24 mouse cellular contexts compared by ENCODE assay signal in genomic region chr11:85689226-85689625, GRCm38 (mm10).
"Had no signal": no experiment of that assay in that cellular context is flagged by ENCODE, and none has a peak within 500 bp of the region (broad histone marks: within the 10 kb centered on the region; RNA-seq: fewer than 3 reads in every experiment).

No protein-coding gene starts in this region.

- H3K4me2 ChIP-seq: heart, embryonic 11.5 days; hindbrain, embryonic 13.5 days; hindbrain, embryonic 15.5 days; kidney, embryonic 15.5 days; limb, embryonic 13.5 days; limb, embryonic 15.5 days; liver, embryonic 12.5 days had no signal

- H3K9ac ChIP-seq: hindbrain, embryonic 13.5 days; hindbrain, embryonic 15.5 days; kidney, embryonic 15.5 days; limb, embryonic 13.5 days; limb, embryonic 15.5 days; liver, embryonic 12.5 days had no signal

- ATAC-seq: hindbrain, postnatal 0 days; intestine, embryonic 16.5 days; liver, embryonic 12.5 days had no signal

- DNase-seq: gastrocnemius, adult 2 months; gastrocnemius, postnatal 10 days; gastrocnemius, postnatal 25 days; heart, adult 2 months; heart, postnatal 10 days; heart, postnatal 4 days; kidney, adult 11 months; kidney, adult 2 months; kidney, adult 9 months; kidney, postnatal 14 days; kidney, postnatal 36 days; layer of hippocampus, adult 9-11 months; layer of hippocampus, postnatal 36 days; left cerebral cortex, postnatal 4 days had no signal

- H3K9me3 ChIP-seq: hindbrain, embryonic 13.5 days; hindbrain, embryonic 15.5 days; kidney, embryonic 15.5 days; limb, embryonic 13.5 days; limb, embryonic 15.5 days; liver, embryonic 12.5 days had no signal

- H3K27ac ChIP-seq: gastrocnemius, adult 2 months; heart, adult 2 months; hindbrain, embryonic 13.5 days; hindbrain, embryonic 15.5 days; hindbrain, postnatal 0 days; kidney, embryonic 15.5 days; kidney, postnatal 0 days; limb, embryonic 13.5 days; limb, embryonic 15.5 days; liver, embryonic 12.5 days had no signal

- H3K36me3 ChIP-seq: hindbrain, embryonic 13.5 days; hindbrain, embryonic 15.5 days; kidney, embryonic 15.5 days; limb, embryonic 13.5 days; limb, embryonic 15.5 days; liver, embryonic 12.5 days had no signal

- H3K4me1 ChIP-seq: hindbrain, embryonic 15.5 days had no signal

- H3K4me3 ChIP-seq: gastrocnemius, adult 2 months; heart, adult 2 months; hindbrain, embryonic 13.5 days; hindbrain, embryonic 15.5 days; kidney, embryonic 15.5 days; limb, embryonic 13.5 days; limb, embryonic 15.5 days; liver, embryonic 12.5 days had no signal

- H3K27me3 ChIP-seq: hindbrain, embryonic 13.5 days; hindbrain, embryonic 15.5 days; limb, embryonic 15.5 days had no signal
